Mouse (Mus musculus): ENCODE data around the gene Tead4.

DNA sequence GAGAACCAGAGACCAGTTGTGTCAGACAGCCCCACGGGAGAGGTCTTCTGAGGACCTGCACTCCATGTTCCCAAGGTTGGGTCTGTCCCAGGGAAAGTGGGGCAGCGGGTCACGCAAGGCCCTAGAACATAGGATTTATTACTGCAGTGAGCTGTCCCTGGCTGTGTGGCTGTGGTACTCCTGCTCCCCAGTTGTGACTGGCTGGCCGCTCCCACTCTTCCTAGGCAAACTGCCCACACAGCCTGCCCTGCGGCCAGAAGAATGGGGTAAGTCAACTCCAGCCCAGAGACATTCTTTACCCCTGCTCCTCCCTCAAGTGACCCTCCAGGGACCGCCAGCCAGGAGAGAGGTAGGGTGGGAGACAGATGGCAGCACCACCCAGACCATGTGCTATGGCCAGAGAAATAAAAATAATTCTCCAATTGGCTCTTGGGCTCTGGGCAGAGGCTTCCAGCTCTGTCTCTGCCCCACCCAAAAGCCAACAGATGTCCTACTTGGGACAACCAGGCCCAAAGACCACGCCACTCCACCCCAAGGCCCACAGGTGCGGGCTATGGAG lies 25.0 kb downstream of the Tead4 start:
- TF ChIP-seq USF1 (IDR thresholded peaks at IDR 0.05; ENCODE audit: low read depth) = no peak
- no peak for TF ChIP-seq REST (IDR thresholded peaks at IDR 0.05; ENCODE audit: insufficient read depth, insufficient read length)
- peak; percentile 34 for TF ChIP-seq POLR2A (IDR thresholded peaks at IDR 0.05; ENCODE audit: insufficient read length, low read depth)
- peak; percentile 7 to 80 (median 57) for TF ChIP-seq MYOG (IDR thresholded peaks at IDR 0.05; ENCODE audit: control insufficient read depth in 1 of 3, insufficient read depth in 1 of 3, insufficient read length in 2 of 3, low read depth in 2 of 3)
- TF ChIP-seq E2F4 (IDR thresholded peaks at IDR 0.05; ENCODE audit: insufficient read depth) = no peak
- TF ChIP-seq MAX (IDR thresholded peaks at IDR 0.05; ENCODE audit: low read depth) = no peak
- TF ChIP-seq TCF3 (IDR thresholded peaks at IDR 0.05; ENCODE audit: insufficient read length, low read depth) = peak; percentile 24
- TF ChIP-seq CEBPB (IDR thresholded peaks at IDR 0.05; ENCODE audit: insufficient read depth, poor library complexity, severe bottlenecking) = no peak
- TF ChIP-seq POLR2AphosphoS2 (IDR thresholded peaks at IDR 0.05; ENCODE audit: insufficient read length, low read depth) = peak; percentile 70
- peak; percentile 77 for TF ChIP-seq TCF12 (IDR thresholded peaks at IDR 0.05; ENCODE audit: insufficient read depth, poor library complexity, severe bottlenecking)
- TF ChIP-seq SRF (IDR thresholded peaks at IDR 0.05; ENCODE audit: control insufficient read depth, insufficient read length, low read depth) = no peak
